Mouse (Mus musculus): Measurements from ENCODE around the gene Ensa. TPM values are rescaled to one million over a fixed set of nuclear protein-coding genes. Genes with fewer than 3 reads are reported as not detected.

Ensa gene
- polyA plus RNA-seq, 1 experiment from 2014 or later = 53.8 TPM

DNA sequence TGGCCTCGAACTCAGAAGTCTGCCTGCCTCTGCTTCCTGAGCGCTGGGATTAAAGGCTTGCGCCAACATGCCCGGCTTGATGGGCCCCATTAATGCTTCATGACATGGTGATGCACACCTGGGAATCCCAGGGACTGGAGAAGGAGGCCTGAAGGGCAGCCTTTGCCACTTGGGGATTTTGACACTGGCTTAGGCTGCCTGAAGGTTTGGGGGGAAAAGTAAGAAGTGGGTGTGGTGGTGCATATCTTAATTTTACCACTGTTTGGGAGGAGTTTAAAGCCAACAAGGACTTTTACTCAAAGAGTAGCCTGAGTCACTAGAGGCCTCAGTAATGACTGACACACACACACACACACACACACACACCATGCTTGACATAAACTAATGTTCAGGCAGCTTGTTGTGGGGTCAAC lies 40.2 kb downstream of the Ensa start:
- H3K4me3 ChIP-seq (replicated peaks; ENCODE audit: low read depth, low read length) = no peak overlapping the region
- TF ChIP-seq CTCF (IDR thresholded peaks at IDR 0.05; ENCODE audit: low read depth) = no peak
- ATAC-seq (replicated peaks; ENCODE audit: low FRiP score, low read depth) (no peak), DNase-seq (ENCODE audit: low spot score) (no peak)
- no peak overlapping the region for H3K9ac ChIP-seq (ENCODE audit: low read depth, low read length)
- no peak overlapping the region for H3K4me2 ChIP-seq (ENCODE audit: low read length)
- peak overlapping the region; percentile 60; the same call in 1 of the 2 replicates for H3K27ac ChIP-seq
- H3K9me3 ChIP-seq (replicated peaks; ENCODE audit: low read length) = no peaks in the 10 kb centered on the region
- no peaks in the 10 kb centered on the region for H3K27me3 ChIP-seq (ENCODE audit: insufficient read depth, low read length)
- H3K4me1 ChIP-seq (replicated peaks; ENCODE audit: insufficient read depth, low read length) = peaks cover 48% of the 10 kb centered on the region
- 85% methylated on average over 4 of the region's 4 CpGs for WGBS
- peaks cover 22% of the 10 kb centered on the region; the same call in 1 of the 2 replicates for H3K36me3 ChIP-seq (ENCODE audit: insufficient read depth, low read length)

DNA sequence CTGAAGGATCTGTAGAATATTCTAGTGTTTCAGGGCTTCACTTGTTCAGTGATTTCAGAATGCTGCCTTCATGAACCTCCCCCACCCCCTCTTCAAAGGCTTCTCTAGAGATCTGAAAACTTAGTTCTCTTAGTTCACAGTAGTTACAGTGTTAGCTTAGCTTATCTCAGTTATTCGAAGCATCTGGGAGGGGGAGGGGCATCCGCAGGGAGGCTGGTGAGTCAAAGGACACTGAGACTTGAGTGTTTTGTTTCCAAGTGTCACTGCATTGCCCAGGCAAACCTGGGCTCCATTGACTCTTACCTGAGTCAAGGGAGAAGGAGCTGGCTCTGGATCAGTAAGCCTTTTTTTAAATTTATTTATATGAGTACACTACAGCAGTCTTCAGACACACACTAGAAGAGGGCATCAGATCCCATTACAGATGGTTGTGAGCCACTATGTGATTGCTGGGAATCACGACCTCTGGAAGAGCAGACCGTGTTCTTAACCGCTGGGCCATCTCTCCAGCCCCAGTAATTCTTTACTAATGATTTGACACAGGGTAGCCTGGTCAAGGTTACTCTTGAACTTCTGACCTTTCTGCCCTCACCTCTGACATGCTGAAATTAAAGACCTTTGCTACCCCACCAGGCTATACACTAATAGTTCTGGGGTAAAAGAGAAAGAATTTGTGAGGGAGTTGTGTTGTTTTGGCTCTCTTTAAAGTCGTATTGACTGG lies 41.5 kb downstream of the Ensa start:
- Histone ChIP-seq H3K9me3 (replicated peaks; ENCODE audit: low read length) (no peaks in the 10 kb centered on the region), H3K4me3 (replicated peaks; ENCODE audit: low read depth, low read length) (no peak overlapping the region), H3K4me1 (replicated peaks; ENCODE audit: insufficient read depth, low read length) (peaks cover 45% of the 10 kb centered on the region), H3K36me3 (ENCODE audit: insufficient read depth, low read length) (peaks cover 13% of the 10 kb centered on the region; the same call in 1 of the 2 replicates), H3K27me3 (ENCODE audit: insufficient read depth, low read length) (no peaks in the 10 kb centered on the region), H3K4me2 (ENCODE audit: low read length) (0 out of 2 replicates have a peak overlapping the region, but pooled peaks have one; percentile 3), H3K9ac (ENCODE audit: low read depth, low read length) (no peak overlapping the region), H3K27ac (peak overlapping the region; percentile 91)
- 24% methylated on average over 6 of the region's 6 CpGs for WGBS
- ATAC-seq (replicated peaks; ENCODE audit: low FRiP score, low read depth) = no peak
- no peak for TF ChIP-seq CTCF (IDR thresholded peaks at IDR 0.05; ENCODE audit: low read depth)
- no peak for DNase-seq (ENCODE audit: low spot score)

DNA sequence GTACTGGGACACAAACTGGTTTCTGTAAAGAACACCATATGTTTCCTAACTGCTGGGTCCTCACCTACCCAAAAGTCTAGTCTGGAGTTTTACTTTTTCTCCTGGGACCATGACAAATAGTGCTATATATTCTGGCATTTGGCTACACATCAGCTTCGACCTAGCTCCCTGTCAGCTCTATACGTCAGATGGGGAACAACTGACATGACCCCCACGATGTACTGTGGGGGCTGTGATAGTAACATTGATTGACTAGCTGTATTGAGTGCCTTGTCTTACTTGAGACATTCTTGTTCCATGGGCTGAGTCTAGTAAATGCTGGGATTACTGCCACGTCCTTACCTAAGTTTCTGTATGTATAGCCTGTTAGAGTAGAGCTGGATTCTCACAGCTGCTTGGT lies 42.7 kb downstream of the Ensa start:
- H3K27ac ChIP-seq = peak overlapping the region; percentile 91
- 40% methylated on average over 4 of the region's 4 CpGs for WGBS
- 0 out of 2 replicates have a peak overlapping the region, but pooled peaks have one; percentile 3 for H3K9ac ChIP-seq (ENCODE audit: low read depth, low read length)
- no peaks in the 10 kb centered on the region for H3K9me3 ChIP-seq (replicated peaks; ENCODE audit: low read length)
- DNase-seq (ENCODE audit: low spot score) (no peak), ATAC-seq (replicated peaks; ENCODE audit: low FRiP score, low read depth) (peak; percentile 6; the same call in 1 of the 2 replicates)
- no peaks in the 10 kb centered on the region for H3K27me3 ChIP-seq (ENCODE audit: insufficient read depth, low read length)
- H3K4me2 ChIP-seq (ENCODE audit: low read length) = peak overlapping the region; percentile 21; the same call in 1 of the 2 replicates
- H3K36me3 ChIP-seq (ENCODE audit: insufficient read depth, low read length) = peaks cover 13% of the 10 kb centered on the region; the same call in 1 of the 2 replicates
- no peak overlapping the region for H3K4me3 ChIP-seq (replicated peaks; ENCODE audit: low read depth, low read length)
- H3K4me1 ChIP-seq (replicated peaks; ENCODE audit: insufficient read depth, low read length) = peaks cover 46% of the 10 kb centered on the region
- no peak for TF ChIP-seq CTCF (IDR thresholded peaks at IDR 0.05; ENCODE audit: low read depth)

DNA sequence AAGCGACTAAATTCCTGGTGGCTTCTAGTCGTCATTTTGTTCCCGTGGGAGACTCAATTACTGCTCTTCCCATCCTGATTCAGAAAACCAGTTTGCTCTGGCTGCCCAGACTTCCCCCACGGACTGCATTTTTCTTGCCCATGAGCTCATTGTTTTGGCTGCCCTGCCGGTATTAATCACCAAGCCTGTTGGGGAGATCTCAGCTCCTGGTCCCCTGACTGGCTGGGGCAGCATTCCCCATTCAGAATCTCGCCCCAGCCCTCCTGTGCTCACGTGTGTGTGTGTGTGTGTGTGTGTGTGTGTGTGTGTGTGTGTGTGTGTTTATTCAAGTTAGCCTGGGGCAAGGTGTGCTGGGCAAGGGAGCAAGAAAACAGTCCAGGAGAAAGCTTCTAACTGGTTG lies 43.2 kb downstream of the Ensa start:
- Histone ChIP-seq H3K4me1 (replicated peaks; ENCODE audit: insufficient read depth, low read length) (peaks cover 46% of the 10 kb centered on the region), H3K27ac (peak overlapping the region; percentile 91), H3K27me3 (ENCODE audit: insufficient read depth, low read length) (no peaks in the 10 kb centered on the region), H3K36me3 (ENCODE audit: insufficient read depth, low read length) (peaks cover 13% of the 10 kb centered on the region; the same call in 1 of the 2 replicates), H3K4me3 (replicated peaks; ENCODE audit: low read depth, low read length) (no peak overlapping the region), H3K9ac (ENCODE audit: low read depth, low read length) (0 out of 2 replicates have a peak overlapping the region, but pooled peaks have one; percentile 3), H3K9me3 (replicated peaks; ENCODE audit: low read length) (no peaks in the 10 kb centered on the region), H3K4me2 (ENCODE audit: low read length) (peak overlapping the region; percentile 21; the same call in 1 of the 2 replicates)
- DNase-seq (ENCODE audit: low spot score) (peak; percentile 85), ATAC-seq (replicated peaks; ENCODE audit: low FRiP score, low read depth) (peak; percentile 70)
- TF ChIP-seq CTCF (IDR thresholded peaks at IDR 0.05; ENCODE audit: low read depth) = no peak
- 14% methylated on average over 7 of the region's 7 CpGs for WGBS

DNA sequence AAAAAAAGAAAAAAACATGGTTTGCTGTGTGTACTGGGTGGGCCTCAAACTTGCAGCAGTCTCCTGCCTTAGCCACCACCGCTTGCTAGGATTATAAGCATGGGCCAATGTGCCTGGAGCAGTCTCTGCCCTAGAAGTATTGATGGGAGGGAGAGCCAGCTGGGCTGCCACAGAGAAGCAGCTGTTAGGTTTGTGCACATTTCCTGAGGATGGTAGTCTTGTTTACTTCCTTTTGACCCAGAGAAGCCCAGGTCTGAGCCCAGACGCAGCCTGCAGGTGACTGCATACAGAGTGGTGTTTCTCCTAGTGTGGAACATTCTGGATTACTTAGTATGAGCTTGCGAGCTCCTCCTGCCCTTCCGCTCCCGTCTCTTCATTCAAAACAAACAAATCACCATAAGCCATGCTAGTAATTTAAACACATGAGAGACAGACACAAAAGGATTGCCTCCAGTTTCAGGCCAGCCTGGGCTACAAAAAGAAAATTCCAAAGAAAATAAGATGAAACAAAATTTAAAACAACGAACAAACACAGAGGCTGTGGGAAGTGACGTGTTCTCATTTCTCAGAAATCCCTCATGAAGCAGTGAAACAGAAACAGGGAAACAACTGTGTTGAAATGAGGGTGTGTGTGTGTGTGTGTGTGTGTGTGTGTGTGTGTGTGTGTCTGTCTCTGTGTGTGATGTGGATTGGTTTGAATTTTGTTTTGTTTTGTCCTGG lies 44.0 kb downstream of the Ensa start:
- ATAC-seq (replicated peaks; ENCODE audit: low FRiP score, low read depth) = no peak
- TF ChIP-seq CTCF (IDR thresholded peaks at IDR 0.05; ENCODE audit: low read depth) = no peak
- H3K36me3 ChIP-seq (ENCODE audit: insufficient read depth, low read length) = peaks cover 10% of the 10 kb centered on the region; the same call in 1 of the 2 replicates
- peak overlapping the region; percentile 91 for H3K27ac ChIP-seq
- H3K4me2 ChIP-seq (ENCODE audit: low read length) = no peak overlapping the region
- no peaks in the 10 kb centered on the region for H3K27me3 ChIP-seq (ENCODE audit: insufficient read depth, low read length)
- H3K9me3 ChIP-seq (replicated peaks; ENCODE audit: low read length) = no peaks in the 10 kb centered on the region
- H3K4me3 ChIP-seq (replicated peaks; ENCODE audit: low read depth, low read length) = no peak overlapping the region
- no peak for DNase-seq (ENCODE audit: low spot score)
- H3K4me1 ChIP-seq (replicated peaks; ENCODE audit: insufficient read depth, low read length) = peaks cover 48% of the 10 kb centered on the region
- no peak overlapping the region for H3K9ac ChIP-seq (ENCODE audit: low read depth, low read length)
- 68% methylated on average over 7 of the region's 7 CpGs for WGBS

DNA sequence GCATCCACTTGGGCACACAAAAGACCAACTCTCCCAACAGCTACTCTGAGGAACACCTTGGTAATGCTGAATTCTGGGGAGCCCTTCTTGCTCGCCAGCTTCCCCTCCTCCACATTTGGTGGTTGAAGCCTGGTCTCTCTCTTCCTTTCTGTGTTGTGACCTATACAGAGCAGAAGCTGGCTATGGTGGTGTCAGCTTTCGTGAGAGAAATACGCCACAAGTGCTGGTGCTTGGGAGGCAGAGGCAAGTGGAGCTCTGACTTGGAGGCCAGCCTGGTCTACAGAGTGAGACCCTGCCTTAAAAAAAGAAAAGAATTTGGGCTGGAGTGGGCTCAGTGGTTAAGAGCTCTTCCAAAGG lies 44.5 kb downstream of the Ensa start:
- H3K9ac ChIP-seq (ENCODE audit: low read depth, low read length) = no peak overlapping the region
- DNase-seq (ENCODE audit: low spot score) = no peak
- H3K27ac ChIP-seq = peak overlapping the region; percentile 91; the same call in 1 of the 2 replicates
- no peak overlapping the region for H3K4me2 ChIP-seq (ENCODE audit: low read length)
- H3K36me3 ChIP-seq (ENCODE audit: insufficient read depth, low read length) = peaks cover 5% of the 10 kb centered on the region; the same call in 1 of the 2 replicates
- WGBS = 84% methylated on average over 3 of the region's 3 CpGs
- peaks cover 48% of the 10 kb centered on the region for H3K4me1 ChIP-seq (replicated peaks; ENCODE audit: insufficient read depth, low read length)
- H3K4me3 ChIP-seq (replicated peaks; ENCODE audit: low read depth, low read length) = no peak overlapping the region
- H3K27me3 ChIP-seq (ENCODE audit: insufficient read depth, low read length) = no peaks in the 10 kb centered on the region
- no peaks in the 10 kb centered on the region for H3K9me3 ChIP-seq (replicated peaks; ENCODE audit: low read length)
- no peak for TF ChIP-seq CTCF (IDR thresholded peaks at IDR 0.05; ENCODE audit: low read depth)
- no peak for ATAC-seq (replicated peaks; ENCODE audit: low FRiP score, low read depth)
